Mouse (Mus musculus) bone marrow macrophage, adult 2 months (primary cell): ENCODE data around the gene Ifitm1.

Source experiments
- CTCF ChIP-seq: IDR thresholded peaks from 2 replicates; pipeline ENCODE4 v1.5.1; 2012; ENCODE audit warnings: low read depth, mild to moderate bottlenecking, low read length, moderate library complexity
- POLR2A ChIP-seq: IDR thresholded peaks from 2 replicates; pipeline ENCODE4 v1.6.1; 2012; ENCODE audit warnings: mild to moderate bottlenecking, low read depth, low read length, borderline replicate concordance

- TF ChIP-seq POLR2A, result no peak
- no peak for TF ChIP-seq CTCF
Measured at GRCm38 (mm10) chr7:140946980-140947379, 20.0 kb upstream of the Ifitm1 start.
